Mouse (Mus musculus) heart, postnatal 36 days (tissue): ENCODE results near the gene Cfd. TPM values are rescaled to one million over a fixed set of nuclear protein-coding genes. Genes with fewer than 3 reads are reported as not detected.

Source experiments
- DNase-seq, 2 experiments: peaks; one replicate each; pipeline ENCODE4 v3.0.0; 2021 to 2022
- intact Hi-C: fragments of 180-260 bp; cut with DNase I; formaldehyde crosslinking; loops from one replicate; pipeline ENCODE4 v1.15.1; 2025
- total RNA-seq, 2 experiments: library from RNA; stranded (reverse); gene quantifications; 2 replicates each; pipeline ENCODE4 v1.2.3; 2021

Cfd gene
- total RNA-seq, 2 experiments from 2014 or later: 11.6 to 63.9 TPM

DNA sequence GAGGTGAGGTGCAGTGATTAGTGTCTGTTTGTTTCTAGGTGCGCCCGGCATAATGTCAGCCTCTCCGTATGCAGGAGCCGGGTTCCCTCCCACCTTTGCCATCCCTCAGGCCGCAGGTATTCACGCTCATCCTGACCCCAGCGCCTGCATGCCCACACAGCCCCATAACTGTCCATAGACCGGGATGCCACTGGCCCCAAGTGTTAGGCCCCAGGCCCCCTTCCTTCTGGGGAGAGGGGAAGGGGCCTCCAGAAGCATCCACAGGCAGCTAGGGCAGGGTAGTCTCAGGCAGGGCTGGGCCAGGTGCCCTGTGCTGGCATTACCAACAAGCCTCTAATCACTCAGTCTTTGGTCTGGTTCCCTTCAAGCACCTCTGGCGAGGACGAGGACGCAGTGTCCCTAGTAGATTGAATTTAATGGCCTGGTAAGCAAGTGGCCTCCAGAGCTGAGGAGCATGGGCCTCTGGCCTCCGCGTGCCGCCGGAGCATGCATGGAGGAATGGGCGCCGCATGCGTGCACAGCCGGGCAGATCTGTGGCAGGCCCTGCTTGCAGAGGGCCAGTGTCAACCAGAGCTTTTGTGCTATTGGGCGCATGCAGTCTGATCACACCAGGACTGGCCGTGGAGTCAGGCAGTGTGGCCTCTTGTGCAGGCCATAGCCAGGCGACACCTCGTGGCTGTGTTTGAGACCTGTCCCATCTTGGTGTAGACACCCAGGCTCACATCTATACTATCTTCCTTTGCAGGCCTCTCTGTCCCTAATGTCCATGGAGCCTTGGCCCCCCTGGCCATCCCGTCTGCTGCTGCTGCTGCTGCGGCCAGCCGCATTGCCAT, 30.4 kb upstream of the Cfd start:
- intact Hi-C loops: no loop called here
- no peak for DNase-seq

DNA sequence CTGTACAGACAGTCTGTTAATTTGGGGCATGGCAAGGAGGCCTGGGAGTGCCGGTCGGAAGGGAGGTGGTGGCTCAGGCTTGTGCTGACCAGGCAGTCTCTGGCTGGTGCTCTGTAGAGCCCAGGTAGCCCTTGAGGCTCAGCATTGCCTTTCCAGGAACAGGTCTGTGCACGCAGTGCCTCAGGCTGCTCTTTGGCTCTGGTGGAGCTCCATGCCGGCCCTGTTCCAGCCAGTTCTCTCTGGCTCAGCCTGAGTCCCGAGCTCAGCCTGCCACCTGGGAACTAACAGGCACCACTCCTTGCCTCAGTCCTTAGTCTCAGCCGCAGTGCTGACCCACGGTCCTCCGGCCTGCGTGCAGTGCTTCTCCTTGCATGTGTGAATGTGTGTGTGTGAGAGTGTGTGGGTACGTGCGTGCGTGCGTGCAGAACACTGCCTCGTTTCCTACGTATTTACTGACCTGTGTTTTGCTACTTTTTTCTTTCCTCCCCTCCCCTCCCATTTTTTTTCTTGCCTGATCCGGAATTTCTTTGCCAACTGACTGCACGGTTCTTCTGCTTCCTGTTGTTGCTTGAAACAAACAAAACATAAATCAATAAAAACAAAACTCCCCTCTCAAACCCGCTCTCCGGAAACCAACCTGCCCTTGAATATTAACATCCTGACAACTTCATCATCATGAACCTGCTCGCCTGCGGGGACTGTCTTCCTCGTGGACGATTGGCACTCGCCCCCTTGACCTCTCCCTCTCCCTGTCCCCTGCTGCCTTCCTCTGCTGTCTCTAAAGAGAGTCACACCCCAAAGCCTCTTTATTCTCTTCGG, 29.2 kb upstream of the Cfd start:
- DNase-seq: no peak
- intact Hi-C loops: no loop called here

DNA sequence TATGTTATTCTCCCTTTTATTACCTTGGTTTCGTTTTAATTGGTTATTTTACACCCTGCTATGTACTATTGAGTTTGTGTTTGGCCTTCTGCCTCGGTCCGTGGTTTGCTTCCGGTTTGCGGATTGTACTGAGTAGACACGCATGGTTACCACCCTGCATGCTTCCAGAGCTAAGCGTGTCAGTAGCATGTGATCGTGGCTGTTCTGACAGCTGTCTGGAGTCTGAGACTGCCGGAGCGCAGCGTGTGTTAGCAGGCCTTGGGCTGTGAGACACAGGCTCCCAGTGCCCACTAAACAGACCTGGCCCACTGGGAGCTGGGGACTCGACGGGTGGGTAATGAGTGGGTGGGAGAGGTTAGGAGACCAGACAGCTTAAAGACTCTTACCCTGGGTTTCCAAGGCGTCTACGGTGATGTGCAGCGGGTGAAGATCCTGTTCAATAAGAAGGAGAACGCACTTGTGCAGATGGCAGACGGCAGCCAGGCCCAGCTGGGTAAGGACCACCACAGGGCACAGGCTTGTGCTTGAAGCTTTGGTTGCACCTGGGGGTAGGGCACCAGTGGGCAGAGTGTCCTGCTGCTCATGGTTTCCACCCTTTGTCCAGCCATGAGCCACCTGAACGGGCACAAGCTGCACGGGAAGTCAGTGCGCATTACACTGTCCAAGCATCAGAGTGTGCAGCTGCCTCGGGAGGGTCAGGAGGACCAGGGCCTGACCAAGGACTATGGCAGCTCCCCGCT, 28.4 kb upstream of the Cfd start:
- DNase-seq: no peak
- intact Hi-C loops: no loop called here

DNA sequence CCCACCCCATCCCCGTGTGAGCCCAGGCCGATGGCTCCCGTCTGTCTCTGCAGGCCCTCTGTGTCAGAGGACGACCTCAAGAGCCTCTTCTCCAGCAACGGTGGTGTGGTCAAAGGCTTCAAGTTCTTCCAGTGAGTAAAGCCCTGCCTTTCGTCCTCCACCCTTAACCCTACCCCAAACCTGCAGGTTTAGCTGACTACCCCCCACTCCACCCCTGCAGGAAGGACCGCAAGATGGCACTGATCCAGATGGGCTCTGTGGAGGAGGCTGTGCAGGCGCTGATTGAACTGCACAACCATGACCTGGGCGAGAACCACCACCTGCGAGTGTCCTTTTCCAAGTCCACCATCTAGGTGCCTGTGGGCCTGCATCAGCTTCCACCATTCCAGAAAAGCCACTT, 27.7 kb upstream of the Cfd start:
- DNase-seq: no peak
- intact Hi-C loops: no loop called here

DNA sequence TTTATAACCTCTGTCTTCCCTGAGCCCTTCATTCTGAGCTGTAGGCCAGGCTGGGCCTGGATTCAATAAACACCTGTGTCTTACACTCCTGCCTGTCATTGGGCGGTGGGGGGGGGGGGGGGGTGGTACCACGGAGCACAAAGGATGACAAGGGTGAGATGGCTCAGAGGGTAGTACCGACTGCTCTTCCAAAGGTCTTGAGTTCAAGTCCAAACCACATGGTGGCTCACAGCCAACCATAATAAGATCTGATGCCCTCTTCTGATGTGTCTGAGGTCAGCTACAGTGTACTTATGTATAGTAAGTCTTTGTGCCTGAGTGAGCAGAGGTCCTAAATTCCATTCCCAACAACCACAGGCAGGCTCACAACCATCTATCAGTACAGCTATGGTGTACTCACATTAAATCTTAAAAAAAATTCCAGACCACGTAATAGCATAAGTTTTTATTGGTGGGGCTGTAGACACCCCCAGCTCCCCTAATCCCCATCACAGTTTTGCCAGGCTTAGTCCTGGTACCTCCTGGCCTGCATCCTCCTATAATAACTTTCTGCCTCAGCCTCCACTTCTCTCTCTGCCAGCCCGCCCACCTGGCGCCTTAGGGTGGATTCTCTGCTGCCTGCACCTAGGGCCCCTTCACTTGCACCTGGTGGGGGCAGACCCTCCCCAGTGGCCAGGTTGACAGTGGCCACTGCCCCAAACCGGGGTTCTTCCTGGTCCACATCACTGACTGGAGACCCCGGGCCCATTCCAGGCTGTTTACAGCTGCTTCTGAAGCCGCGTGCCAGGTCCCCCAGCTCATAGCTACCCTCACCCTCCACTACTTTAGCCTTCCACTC, 26.1 kb upstream of the Cfd start:
- intact Hi-C loops: no loop called here
- no peak for DNase-seq

DNA sequence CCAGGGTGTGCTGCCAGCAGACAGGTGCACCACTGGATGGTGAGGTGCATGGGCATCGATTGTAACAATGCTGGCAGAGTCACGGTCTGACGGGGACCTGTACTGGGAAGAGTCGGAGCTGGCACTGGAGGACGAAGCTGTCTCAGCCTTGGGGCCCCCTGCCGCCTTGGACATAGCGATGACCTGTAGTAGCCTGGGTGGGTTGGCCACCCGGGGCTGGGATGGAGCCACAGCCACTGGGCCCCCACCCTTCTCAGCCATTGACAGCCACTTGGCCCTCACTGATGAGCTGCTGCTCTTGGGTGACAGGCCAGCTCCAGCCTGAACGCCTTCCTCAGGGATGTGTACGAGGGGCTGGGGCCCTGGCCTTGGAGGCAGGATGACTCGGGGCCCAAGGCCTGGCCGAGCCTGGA, 25.5 kb upstream of the Cfd start:
- intact Hi-C loops: no loop called here

DNA sequence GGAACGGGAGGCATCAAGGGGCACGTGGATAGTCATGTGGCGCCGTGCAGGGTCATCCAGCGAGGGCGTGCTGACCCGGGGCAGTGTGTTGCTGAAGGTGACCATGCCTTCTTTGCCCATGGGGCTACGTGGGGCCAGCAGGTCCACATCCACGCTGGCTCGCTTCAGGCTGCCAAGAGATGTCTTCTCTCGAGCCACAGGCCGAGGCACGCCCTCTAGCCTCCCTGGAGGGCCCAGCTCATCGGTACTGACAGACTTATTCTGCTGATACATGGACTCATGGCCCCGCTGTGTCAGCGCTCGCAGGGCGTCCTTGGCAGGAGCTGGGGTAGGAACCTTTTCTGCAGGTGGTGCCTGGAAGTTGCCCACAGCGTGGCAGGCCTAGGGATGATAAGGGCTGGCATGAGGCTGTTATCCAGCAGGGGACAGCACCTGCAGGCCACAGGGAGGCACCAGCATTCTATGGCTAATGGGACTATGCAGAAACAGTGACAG, 24.8 kb upstream of the Cfd start:
- no peak for DNase-seq
- intact Hi-C loops: no loop called here

More for the DNA sequence above, 25.5 kb upstream of the Cfd start:
- DNase-seq: no peak

DNA sequence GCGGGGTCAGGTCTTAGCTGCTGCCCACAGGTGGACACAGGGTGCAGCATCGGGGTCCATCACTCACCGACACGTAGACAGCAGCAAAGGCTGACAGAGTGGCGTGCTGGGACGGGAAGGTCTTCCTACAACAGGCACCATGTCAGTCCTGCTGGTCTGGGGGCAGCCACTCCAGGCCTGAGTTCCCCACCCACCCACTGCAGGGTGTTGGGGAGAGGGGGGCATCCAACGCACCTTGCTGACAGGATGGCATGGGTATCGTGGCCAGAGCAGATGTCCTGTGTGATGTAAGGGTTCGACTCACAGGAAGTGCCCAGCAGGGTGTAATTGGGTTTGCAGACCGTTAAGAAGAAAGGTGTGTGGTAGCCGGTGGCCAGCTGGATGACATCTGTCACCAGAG, 24.1 kb upstream of the Cfd start:
- intact Hi-C loops: no loop called here
- DNase-seq: no peak

DNA sequence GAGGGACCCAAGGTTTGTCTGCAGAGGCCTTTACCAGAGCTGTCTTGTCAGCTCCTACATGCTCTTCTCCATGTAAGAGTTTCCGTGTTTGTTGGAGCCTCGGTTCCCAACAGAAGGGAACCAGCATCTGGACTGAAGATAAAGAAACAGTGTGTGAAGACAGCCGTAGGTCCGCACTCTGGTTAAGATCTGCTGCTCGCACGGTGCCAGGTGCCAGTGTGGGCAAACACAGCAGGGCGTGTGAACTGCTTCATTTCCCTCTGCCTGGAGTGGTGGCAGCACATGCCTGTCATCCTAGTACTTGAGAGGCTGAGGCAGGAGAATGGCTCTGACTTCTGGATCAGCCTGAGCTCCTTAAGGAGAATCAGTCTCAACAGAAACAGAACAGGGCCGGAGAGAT, 18.8 kb upstream of the Cfd start:
- intact Hi-C loops: no loop called here
- DNase-seq: no peak

DNA sequence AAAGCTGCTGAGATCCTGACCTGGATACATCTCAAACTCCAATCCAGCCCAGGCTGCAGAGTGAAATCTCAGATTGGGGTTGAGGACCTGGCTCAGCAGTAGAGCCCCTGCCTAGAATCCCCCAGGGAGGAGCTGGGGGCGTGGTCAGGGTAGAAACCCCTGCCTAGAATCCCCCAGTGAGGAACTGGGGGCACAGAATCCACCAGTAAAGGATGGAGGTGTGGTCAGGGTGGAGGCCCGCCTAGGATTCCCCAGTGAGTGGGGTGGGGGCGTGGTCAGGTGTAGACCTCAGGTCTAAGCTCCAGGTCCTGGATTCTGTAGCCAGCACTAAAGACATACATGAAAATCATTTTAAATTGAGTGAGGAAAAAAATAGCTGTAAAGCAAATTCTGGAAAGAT, 17.8 kb upstream of the Cfd start:
- DNase-seq: no peak
- intact Hi-C loops: no loop called here

DNA sequence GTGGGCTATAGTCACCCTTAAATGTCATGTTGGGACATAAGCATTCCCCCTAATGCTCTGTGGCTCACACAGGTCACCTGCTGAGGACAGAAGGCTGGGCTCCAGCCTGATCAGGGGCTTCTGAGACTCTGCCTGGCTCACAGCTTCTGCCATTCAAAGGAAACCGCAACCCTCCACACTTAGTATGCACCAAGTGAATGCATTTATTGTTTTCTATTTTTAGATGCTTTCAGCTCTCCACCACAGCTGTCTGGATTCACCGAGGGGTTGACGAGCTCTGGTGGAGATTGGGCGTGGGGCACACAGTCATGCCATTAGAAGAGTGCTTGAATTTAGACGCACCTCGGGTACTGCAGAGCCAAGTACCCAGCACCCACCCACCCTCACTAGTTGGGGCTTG, 17.3 kb upstream of the Cfd start:
- DNase-seq: no peak
- intact Hi-C loops: no loop called here

DNA sequence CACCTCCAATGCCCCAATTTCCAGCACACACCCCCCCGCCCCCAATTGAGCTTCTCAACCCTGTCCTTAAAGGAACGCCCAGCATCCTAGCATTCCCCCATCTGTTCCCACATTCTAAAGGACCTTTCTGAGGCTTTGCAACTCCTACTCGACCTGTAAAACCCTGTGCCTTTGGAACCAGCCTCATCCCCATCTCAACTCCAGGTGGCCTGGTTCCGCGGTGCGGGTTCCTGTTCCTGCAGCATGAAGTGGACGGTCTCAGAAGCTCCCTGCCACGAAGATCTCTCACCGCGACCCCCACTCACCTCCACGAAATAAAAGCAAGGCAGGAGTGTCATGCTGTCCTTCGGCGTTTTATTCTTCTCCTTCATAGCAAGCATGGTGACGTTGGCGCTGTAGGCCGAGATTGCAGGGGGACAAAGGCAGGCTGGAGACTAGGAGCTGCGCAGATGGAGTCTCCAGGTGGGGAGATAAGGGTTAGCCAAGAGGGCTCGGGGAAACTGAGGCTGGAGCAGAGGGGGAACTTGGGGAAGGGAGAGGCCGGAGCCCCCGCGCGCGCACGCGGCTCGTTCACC, 16.9 kb upstream of the Cfd start:
- intact Hi-C loops: no loop called here
- no peak for DNase-seq

DNA sequence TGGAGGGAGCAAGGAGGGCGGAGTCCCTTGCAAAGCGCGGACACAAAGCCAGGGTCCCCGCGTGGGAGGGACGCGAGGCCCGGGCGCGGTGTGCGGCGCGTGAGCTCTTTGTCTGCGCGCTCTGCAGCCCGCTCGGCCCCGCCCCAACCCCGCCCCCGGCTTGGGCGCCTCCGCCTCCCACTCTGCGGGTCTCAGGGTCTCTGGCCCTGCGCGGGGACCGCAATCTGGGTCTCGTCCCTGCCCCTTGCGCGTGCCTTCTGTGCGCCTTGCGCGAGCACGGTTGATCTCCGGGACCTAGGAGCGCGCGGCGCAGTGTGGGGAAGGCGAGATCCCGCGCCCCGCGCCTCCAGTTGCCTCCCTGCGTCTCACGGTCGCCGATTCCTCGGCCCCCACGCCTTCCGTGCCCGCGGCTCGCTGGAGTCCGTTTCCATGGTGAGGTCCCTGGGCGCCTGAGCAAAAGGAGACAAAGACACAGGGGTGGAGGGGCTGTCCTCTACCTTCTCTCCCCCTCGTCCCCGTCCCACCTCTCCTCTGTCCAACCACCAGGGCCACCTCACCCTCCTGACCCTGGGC, 16.3 kb upstream of the Cfd start, which contains the start of the genes Prtn3 and Plppr3:
TSS of gene Prtn3 (plus strand) at position 187 of the 573 bp plus-strand sequence.
TSS of gene Plppr3 (minus strand) at position 345 of the 573 bp plus-strand sequence.
- DNase-seq: no peak
- intact Hi-C loops: no loop called here

DNA sequence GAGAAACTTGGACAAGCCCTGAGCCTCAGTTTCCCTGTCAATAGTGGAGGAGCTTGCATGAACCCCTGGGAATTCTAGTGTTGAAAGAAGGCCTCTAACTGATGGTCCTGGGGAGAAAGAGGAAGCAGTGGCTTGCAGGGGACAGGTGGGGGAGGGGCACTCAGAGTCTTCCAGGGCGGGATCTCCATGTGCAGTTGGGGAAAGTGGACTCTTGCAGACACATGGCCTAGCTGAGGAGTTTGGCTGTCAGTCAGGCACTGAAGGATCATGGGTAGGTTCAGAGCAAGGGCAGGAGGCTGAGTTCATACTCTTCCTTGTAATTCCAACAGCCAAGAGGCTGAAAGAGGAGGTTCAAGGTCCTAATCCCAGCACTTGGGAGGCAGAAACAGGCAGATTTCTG, 13.5 kb upstream of the Cfd start:
- intact Hi-C loops: no loop called here
- DNase-seq: no peak

DNA sequence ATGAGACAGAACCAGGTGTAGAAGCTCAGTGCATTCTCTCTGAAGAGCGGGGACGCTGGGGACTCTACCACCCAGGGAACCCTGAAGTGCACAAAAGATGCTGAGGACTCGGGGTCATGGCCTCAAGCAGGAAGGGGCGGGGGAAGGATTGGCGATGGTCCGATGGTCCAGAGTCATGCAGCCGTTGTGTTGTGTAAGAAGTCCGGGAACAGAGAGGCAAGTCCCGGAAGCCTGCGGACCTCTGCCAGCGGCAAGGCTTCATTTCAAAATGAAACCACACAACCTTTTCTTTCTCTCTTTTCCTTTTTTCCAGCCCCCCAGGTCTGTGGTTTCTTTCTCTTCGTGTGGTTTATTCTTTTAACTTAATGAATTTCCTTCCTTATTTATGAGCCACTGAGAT, 12.9 kb upstream of the Cfd start:
- intact Hi-C loops: no loop called here
- peak in 1 of 2 experiments; percentile 60 for DNase-seq

DNA sequence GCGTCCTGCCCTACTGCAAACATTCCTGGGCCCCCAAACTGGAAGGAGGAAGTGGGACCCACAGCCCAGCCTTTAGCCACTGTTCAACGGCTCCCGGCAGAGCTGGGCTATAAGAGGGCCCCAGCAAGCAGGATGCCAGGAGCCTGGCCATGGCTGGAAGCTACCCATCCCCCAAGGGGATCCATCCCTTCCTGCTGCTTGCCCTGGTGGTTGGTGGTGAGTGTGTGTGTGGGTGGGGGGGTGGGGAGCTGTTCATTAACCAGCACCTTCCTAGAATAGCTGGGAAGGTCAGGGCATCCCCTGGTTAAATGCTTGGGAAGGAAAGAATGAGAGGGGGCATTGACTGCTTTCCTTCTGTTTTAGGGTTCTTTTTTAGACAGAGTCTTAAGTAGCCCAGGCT, 11.1 kb upstream of the Cfd start:
- DNase-seq: no peak
- intact Hi-C loops: no loop called here

DNA sequence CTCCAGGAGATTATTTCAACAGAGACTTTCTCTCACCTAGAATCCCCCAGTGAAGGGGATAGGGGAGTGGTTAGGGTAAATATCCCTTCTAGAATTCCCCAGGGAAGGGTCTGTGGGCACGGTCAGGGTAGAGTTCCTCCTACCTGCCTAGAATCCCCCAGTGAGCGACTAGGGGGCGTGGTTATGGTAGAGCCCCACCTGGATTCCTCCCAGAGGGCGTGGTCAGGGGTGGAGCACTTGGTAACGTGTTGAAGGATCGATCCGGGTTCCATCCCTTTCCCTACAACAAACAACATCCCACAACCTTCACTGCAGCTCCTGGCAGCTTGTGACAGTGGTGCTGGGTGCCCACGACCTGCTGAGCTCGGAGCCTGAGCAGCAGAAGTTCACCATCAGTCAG, 9.9 kb upstream of the Cfd start:
- intact Hi-C loops: no loop called here
- no peak for DNase-seq

DNA sequence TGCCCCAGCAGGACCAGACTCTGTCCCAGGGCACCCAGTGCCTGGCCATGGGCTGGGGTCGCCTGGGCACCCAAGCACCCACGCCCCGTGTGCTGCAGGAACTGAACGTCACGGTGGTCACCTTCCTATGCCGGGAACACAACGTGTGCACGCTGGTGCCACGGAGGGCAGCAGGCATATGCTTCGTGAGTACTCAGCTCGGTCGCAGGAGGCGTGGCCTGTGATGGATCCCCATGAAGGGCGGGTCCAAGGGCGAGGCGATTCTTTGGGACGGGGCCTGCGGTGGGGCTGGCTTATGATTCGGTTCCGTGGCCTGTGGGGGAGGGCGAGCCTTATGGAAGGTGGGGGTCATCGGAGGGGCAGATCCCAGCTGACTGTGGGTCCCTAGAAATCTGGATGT, 8.7 kb upstream of the Cfd start:
- intact Hi-C loops: loop anchor here (2.0 kb wide), 2 partner anchors 43 to 47 kb away; no protein-coding TSS in a partner anchor
- no peak for DNase-seq
